Mouse (Mus musculus) limb, embryonic 12.5 days (tissue): ENCODE results near the gene Krt81. TPM values are rescaled to one million over a fixed set of nuclear protein-coding genes. Genes with fewer than 3 reads are reported as not detected.
A peak's percentile ranks its signal among the peaks of the same experiment; 100 is the strongest.

Experiments
- ATAC-seq: fragments of 200-750 bp; cut with Nextera tagmentation; 2 replicates; pipeline ENCODE4 v1.8.0; 2017; ENCODE audit warnings: low read depth, moderate TSS enrichment; ENCODE audit not compliant: insufficient number of reproducible peaks, insufficient read depth, low FRiP score, low TSS enrichment
- H3K27ac ChIP-seq: fragments of 300-500 bp; sonication (generic); 2 replicates; pipeline ENCODE4 v1.5.1; 2016; ENCODE audit warnings: mild to moderate bottlenecking, moderate library complexity
- H3K27me3 ChIP-seq: fragments of 300-500 bp; sonication (generic); 2 replicates; pipeline ENCODE4 v1.6.1; 2016; ENCODE audit warnings: mild to moderate bottlenecking, moderate library complexity
- H3K36me3 ChIP-seq: fragments of 300-500 bp; sonication (generic); 2 replicates; pipeline ENCODE4 v1.6.1; 2016; ENCODE audit warnings: mild to moderate bottlenecking, moderate library complexity
- H3K4me1 ChIP-seq: fragments of 300-500 bp; sonication (generic); replicated peaks from 2 replicates; pipeline ENCODE4 v1.6.1; 2016
- H3K4me2 ChIP-seq: fragments of 300-500 bp; sonication (generic); 2 replicates; pipeline ENCODE4 v1.6.1; 2016; ENCODE audit warnings: mild to moderate bottlenecking, moderate library complexity
- H3K4me3 ChIP-seq: fragments of 300-500 bp; sonication (generic); replicated peaks from 2 replicates; pipeline ENCODE4 v1.5.1; 2016; ENCODE audit warnings: mild to moderate bottlenecking
- H3K9ac ChIP-seq: fragments of 300-500 bp; sonication (generic); replicated peaks from 2 replicates; pipeline ENCODE4 v1.6.1; 2016; ENCODE audit warnings: mild to moderate bottlenecking, moderate library complexity
- H3K9me3 ChIP-seq: fragments of 300-500 bp; sonication (generic); 2 replicates; pipeline ENCODE4 v1.6.1; 2016; ENCODE audit warnings: mild to moderate bottlenecking, moderate library complexity
- WGBS: fragments of 180-500 bp; shearing (Covaris S2); methylation state at CpG from one replicate; pipeline ENCODE4 v1.1.7; 2016; 5-methylcytosine and 5-hydroxymethylcytosine counted together
- polyA plus RNA-seq: library from polyadenylated mRNA; unstranded; fragments of >200 nt; fragmentation: Nextera tagmentation; extraction: Ambion mirVana; gene quantifications from 2 replicates; pipeline ENCODE4 v1.2.1, GENCODE M21; 2016

Gene Krt81
- polyA plus RNA-seq, 1 experiment from 2014 or later: not detected

- Histone ChIP-seq H3K9ac (no peak overlapping the region), H3K4me3 (no peak overlapping the region), H3K27ac (no peak overlapping the region), H3K4me2 (no peak overlapping the region), H3K27me3 (0 out of 2 replicates have a peak, but pooled peaks cover 4% of the 10 kb centered on the region), H3K4me1 (no peaks in the 10 kb centered on the region; the same call in 1 of the 2 replicates), H3K9me3 (peaks cover 3% of the 10 kb centered on the region), H3K36me3 (no peaks in the 10 kb centered on the region)
- no peak for ATAC-seq
- 4% methylated on average over 13 of the region's 13 CpGs for WGBS
Measured at GRCm38 (mm10) chr15:101453093-101453736, 10.3 kb downstream of the Krt81 start.

- no peak within 1 kb of the TSS for H3K9ac ChIP-seq
- no peaks in the 10 kb centered on the region for H3K36me3 ChIP-seq
- H3K4me1 ChIP-seq: no peaks in the 10 kb centered on the region
- H3K9me3 ChIP-seq: no peaks in the 10 kb centered on the region
- no peaks in the 10 kb centered on the region for H3K27me3 ChIP-seq
- no peak within 1 kb of the TSS for H3K4me2 ChIP-seq
- no peak within 1 kb of the TSS for H3K27ac ChIP-seq
- ATAC-seq: no peak
- no peak within 1 kb of the TSS for H3K4me3 ChIP-seq
- WGBS: 76% methylated on average over 2 of the region's 2 CpGs
Measured at GRCm38 (mm10) chr15:101447444-101447843, 16.1 kb downstream of the Krt81 start, which contains the start of gene Krt88. Krt88 (plus strand) TSS chr15:101447744.

DNA sequence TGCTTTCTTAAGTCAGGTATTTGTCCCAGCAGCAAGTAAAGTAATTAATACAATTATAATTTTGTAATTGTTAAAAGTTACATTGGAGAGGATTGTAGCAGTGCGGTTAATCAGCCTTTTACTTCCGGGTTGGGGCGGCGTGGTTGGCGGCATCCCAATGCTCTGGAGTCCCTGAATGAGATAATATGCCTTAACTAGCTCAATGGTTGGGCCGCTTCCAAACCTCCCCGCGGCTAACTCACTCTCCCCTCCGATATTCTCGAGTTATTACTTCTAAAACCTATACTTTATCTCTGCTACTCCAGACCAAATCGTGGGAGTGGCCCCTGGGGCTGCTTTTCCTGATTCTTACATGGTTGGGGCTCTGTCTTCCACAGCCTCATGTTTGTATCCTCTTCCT lies 17.0 kb downstream of the Krt81 start:
- no peak overlapping the region for H3K4me2 ChIP-seq
- H3K9me3 ChIP-seq: no peaks in the 10 kb centered on the region
- 74% methylated on average over 11 of the region's 11 CpGs for WGBS
- H3K4me1 ChIP-seq: no peaks in the 10 kb centered on the region
- no peak for ATAC-seq
- H3K27ac ChIP-seq: no peak overlapping the region
- H3K9ac ChIP-seq: no peak overlapping the region
- no peak overlapping the region for H3K4me3 ChIP-seq
- H3K36me3 ChIP-seq: no peaks in the 10 kb centered on the region
- no peaks in the 10 kb centered on the region for H3K27me3 ChIP-seq

- no peak for ATAC-seq
- H3K4me3 ChIP-seq: no peak overlapping the region
- H3K9ac ChIP-seq: no peak overlapping the region
- no peaks in the 10 kb centered on the region for H3K36me3 ChIP-seq
- 72% methylated on average over 4 of the region's 4 CpGs for WGBS
- peaks cover 10% of the 10 kb centered on the region for H3K4me1 ChIP-seq
- H3K4me2 ChIP-seq: no peak overlapping the region
- H3K9me3 ChIP-seq: no peaks in the 10 kb centered on the region
- peaks cover 52% of the 10 kb centered on the region for H3K27me3 ChIP-seq
- H3K27ac ChIP-seq: no peak overlapping the region
Measured at GRCm38 (mm10) chr15:101440837-101441236, 22.7 kb downstream of the Krt81 start.

- no peak within 1 kb of the TSS for H3K27ac ChIP-seq
- H3K4me1 ChIP-seq: peaks cover 10% of the 10 kb centered on the region
- peak within 1 kb of the TSS; percentile 63 for H3K4me2 ChIP-seq
- no peaks in the 10 kb centered on the region for H3K9me3 ChIP-seq
- H3K9ac ChIP-seq: peak within 1 kb of the TSS; percentile 31
- H3K4me3 ChIP-seq: peak within 1 kb of the TSS; percentile 34
- H3K36me3 ChIP-seq: no peaks in the 10 kb centered on the region
- H3K27me3 ChIP-seq: peaks cover 59% of the 10 kb centered on the region
- 2% methylated on average over 34 of the region's 34 CpGs for WGBS
- no peak for ATAC-seq
Measured at GRCm38 (mm10) chr15:101438555-101438954, 25.0 kb downstream of the Krt81 start, which contains the start of gene Krt87. Krt87 (minus strand) TSS chr15:101438804.

DNA sequence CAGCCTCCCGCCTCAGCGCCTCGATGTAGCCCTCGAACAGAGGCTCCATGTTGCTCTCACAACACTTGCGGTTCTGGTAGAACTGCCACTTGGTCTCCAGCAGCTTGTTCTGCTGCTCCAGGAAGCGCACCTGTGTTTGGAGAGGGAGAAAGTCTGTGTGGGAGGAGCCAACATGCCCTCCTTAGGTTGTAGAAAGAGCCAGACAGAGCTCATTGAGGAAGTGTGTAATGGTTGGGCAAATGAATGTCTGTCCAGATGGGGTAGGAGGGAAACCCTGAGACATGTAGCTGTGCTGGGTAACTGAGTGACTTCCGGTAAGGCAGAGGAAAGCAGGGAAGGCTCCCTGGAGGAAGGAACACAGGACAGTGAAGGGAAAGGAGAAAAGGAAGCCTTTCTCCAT lies 26.9 kb downstream of the Krt81 start:
- no peaks in the 10 kb centered on the region for H3K9me3 ChIP-seq
- no peak overlapping the region for H3K4me3 ChIP-seq
- H3K36me3 ChIP-seq: no peaks in the 10 kb centered on the region
- no peak overlapping the region for H3K4me2 ChIP-seq
- no peak overlapping the region for H3K27ac ChIP-seq
- no peak for ATAC-seq
- WGBS: 91% methylated on average over 7 of the region's 7 CpGs
- H3K27me3 ChIP-seq: peaks cover 59% of the 10 kb centered on the region
- no peak overlapping the region for H3K9ac ChIP-seq
- peaks cover 10% of the 10 kb centered on the region for H3K4me1 ChIP-seq

DNA sequence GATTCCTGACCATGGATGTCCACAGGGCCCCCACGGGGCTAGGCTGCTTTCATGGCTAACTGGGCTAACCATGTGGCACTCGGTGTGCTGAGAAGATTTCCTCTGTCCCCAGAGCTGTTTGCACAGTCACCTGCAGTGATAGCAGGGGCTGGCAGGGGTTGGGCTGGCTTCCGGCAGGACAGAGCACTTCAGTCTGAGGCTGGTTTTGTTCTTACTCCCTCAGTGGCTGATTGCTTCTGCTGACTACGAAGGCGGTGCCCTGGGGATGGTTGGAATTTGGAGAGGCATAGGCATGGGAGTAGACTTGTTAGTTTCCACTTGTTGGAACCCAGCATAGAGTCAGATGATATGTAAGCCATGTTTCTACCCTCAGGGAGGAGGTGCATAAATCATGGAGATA lies 38.6 kb downstream of the Krt81 start:
- no peak overlapping the region for H3K27ac ChIP-seq
- H3K27me3 ChIP-seq: peaks cover 8% of the 10 kb centered on the region
- H3K4me2 ChIP-seq: no peak overlapping the region
- WGBS: 36% methylated on average over 5 of the region's 5 CpGs
- H3K4me3 ChIP-seq: no peak overlapping the region
- no peak overlapping the region for H3K9ac ChIP-seq
- peaks cover 4% of the 10 kb centered on the region; the same call in 1 of the 2 replicates for H3K4me1 ChIP-seq
- no peaks in the 10 kb centered on the region for H3K9me3 ChIP-seq
- H3K36me3 ChIP-seq: no peaks in the 10 kb centered on the region
- no peak for ATAC-seq

GRCm38 (mm10) chr15:101420903-101421302 lies 42.6 kb downstream of the Krt81 start:
- Histone ChIP-seq H3K27me3 (peaks cover 8% of the 10 kb centered on the region), H3K9me3 (no peaks in the 10 kb centered on the region), H3K36me3 (no peaks in the 10 kb centered on the region), H3K4me3 (no peak overlapping the region), H3K27ac (no peak overlapping the region), H3K4me2 (no peak overlapping the region), H3K4me1 (peaks cover 4% of the 10 kb centered on the region; the same call in 1 of the 2 replicates), H3K9ac (no peak overlapping the region)
- WGBS: 52% methylated on average over 6 of the region's 6 CpGs
- ATAC-seq: no peak

DNA sequence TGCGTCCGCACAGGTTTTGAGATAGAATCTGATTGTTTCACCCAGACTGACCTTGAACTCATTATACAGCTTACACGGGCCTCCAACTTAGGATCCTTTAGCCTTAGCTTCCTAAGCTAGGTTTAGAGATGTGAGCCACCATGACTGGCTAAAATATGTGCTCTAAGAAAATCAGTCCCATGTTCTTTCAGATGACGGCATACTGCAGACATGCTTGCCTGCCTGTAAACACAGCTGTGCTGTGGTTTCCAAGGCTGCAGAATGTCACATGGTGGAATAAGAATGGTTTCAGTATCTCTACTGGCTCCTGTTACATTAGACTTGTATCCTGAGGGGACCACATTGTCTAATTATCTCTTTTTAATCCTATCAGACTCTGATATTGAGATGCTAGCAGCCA lies 44.6 kb downstream of the Krt81 start:
- Histone ChIP-seq H3K27ac (no peak overlapping the region), H3K4me1 (peaks cover 7% of the 10 kb centered on the region; the same call in 1 of the 2 replicates), H3K4me2 (no peak overlapping the region), H3K4me3 (no peak overlapping the region), H3K27me3 (peaks cover 17% of the 10 kb centered on the region), H3K36me3 (no peaks in the 10 kb centered on the region), H3K9me3 (no peaks in the 10 kb centered on the region), H3K9ac (no peak overlapping the region)
- WGBS: 76% methylated on average over 4 of the region's 4 CpGs
- ATAC-seq: no peak

GRCm38 (mm10) chr15:101414807-101415565 lies 48.6 kb downstream of the Krt81 start:
- no peak overlapping the region for H3K4me2 ChIP-seq
- H3K4me3 ChIP-seq: no peak overlapping the region
- WGBS: 37% methylated on average over 11 of the region's 11 CpGs
- H3K27ac ChIP-seq: no peak overlapping the region
- H3K27me3 ChIP-seq: peaks cover 51% of the 10 kb centered on the region
- no peak for ATAC-seq
- no peaks in the 10 kb centered on the region for H3K9me3 ChIP-seq
- H3K9ac ChIP-seq: no peak overlapping the region
- H3K36me3 ChIP-seq: no peaks in the 10 kb centered on the region
- H3K4me1 ChIP-seq: peaks cover 30% of the 10 kb centered on the region

- H3K4me2 ChIP-seq: no peak overlapping the region
- 42% methylated on average over 7 of the region's 7 CpGs for WGBS
- no peak overlapping the region for H3K4me3 ChIP-seq
- ATAC-seq: no peak
- H3K4me1 ChIP-seq: peaks cover 30% of the 10 kb centered on the region
- H3K9ac ChIP-seq: no peak overlapping the region
- no peaks in the 10 kb centered on the region for H3K36me3 ChIP-seq
- no peaks in the 10 kb centered on the region for H3K9me3 ChIP-seq
- peaks cover 51% of the 10 kb centered on the region for H3K27me3 ChIP-seq
- no peak overlapping the region for H3K27ac ChIP-seq
Measured at GRCm38 (mm10) chr15:101413916-101414635, 49.5 kb downstream of the Krt81 start.
